Mouse (Mus musculus): ENCODE data around the gene Ptprt.

DNA sequence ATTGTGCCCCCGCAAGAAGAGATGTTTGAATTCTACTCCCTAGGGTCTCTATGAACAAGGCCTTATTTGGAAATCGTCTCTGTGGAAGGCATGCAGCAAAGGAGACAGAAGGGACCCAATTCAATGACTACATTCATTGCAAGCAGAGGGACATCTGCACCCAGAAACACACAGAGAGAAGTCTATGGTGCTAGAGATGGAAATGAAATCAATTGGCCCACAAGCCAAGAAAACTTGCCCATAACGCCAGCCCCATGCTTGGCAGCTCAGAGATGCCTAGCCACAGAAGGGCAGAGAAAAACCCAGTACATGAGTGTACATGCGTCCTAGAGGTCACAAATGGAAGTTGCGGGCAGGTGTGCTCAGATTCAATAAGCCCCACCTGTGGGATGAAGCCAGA, 443.1 kb downstream of the Ptprt start:
- no peak for TF ChIP-seq CTCF (IDR thresholded peaks at IDR 0.05; ENCODE audit: borderline replicate concordance, control insufficient read depth, extremely low read depth, insufficient read depth, low read length, poor library complexity)
- no peak for TF ChIP-seq POLR2A (IDR thresholded peaks at IDR 0.05; ENCODE audit: control insufficient read depth, extremely low read depth, insufficient read depth, low read length, poor library complexity)
